Mouse (Mus musculus) E14TG2a.4 (cell line): ENCODE measurements at regions not wholly inside any gene's neighbourhood (a gene's known extent, or its start where the extent isn't known, plus 50 kb on each side); places are given as distances from the start of the nearest gene placed in this dataset.

Source experiments
- H3K27me3 ChIP-seq: 2 replicates; pipeline ENCODE4 v1.6.1; 2014; ENCODE audit warnings: low read length, control low read depth; ENCODE audit not compliant: insufficient read depth
- H3K36me3 ChIP-seq: 2 replicates; pipeline ENCODE4 v1.6.1; 2014; ENCODE audit warnings: low read length, control low read depth; ENCODE audit not compliant: insufficient read depth
- H3K4me1 ChIP-seq: replicated peaks from 2 replicates; pipeline ENCODE4 v1.6.1; 2014; ENCODE audit warnings: low read depth, low read length, control low read depth
- H3K4me3 ChIP-seq: replicated peaks from 2 replicates; pipeline ENCODE4 v1.5.1; 2014; ENCODE audit warnings: mild to moderate bottlenecking, low read length
- H3K9me3 ChIP-seq: 2 replicates; pipeline ENCODE4 v1.6.1; 2014; ENCODE audit warnings: low read length, control low read depth
- CTCF ChIP-seq: conservative IDR thresholded peaks from 2 replicates; pipeline ENCODE4 v1.5.1; 2014; ENCODE audit warnings: low read length
- NANOG ChIP-seq: IDR thresholded peaks from 2 replicates; pipeline ENCODE4 v1.6.1; 2014; ENCODE audit warnings: borderline replicate concordance, low read length, mixed read lengths
- POU5F1 ChIP-seq: IDR thresholded peaks from 2 replicates; pipeline ENCODE4 v1.6.1; 2014; ENCODE audit warnings: low read length, borderline replicate concordance

DNA sequence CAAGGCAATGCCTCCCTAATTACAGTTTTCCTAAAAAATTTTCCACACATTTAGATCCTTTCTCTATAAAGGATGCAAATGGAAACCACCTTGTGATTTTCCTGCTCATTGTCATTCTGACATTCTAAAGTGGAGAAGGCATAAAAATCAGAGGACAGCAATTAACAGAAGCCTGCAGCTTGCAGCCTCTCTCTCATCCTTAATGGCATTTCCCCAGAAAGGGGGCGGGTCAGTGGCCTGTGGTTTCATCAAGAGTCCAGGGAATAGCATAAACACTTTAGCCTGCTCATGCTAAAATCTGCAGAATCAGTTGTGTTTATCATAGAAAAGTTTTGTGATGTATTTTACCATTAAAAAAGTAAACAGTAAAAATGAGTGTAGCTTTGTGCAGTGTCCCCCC, 117.3 kb downstream of the Klf6 start:
- H3K4me3 ChIP-seq = no peak overlapping the region
- TF ChIP-seq POU5F1 = no peak
- TF ChIP-seq CTCF = no peak
- no peak for TF ChIP-seq NANOG
- no peaks in the 10 kb centered on the region for H3K36me3 ChIP-seq
- no peaks in the 10 kb centered on the region for H3K9me3 ChIP-seq
- no peaks in the 10 kb centered on the region for H3K27me3 ChIP-seq
- peaks cover 51% of the 10 kb centered on the region for H3K4me1 ChIP-seq

DNA sequence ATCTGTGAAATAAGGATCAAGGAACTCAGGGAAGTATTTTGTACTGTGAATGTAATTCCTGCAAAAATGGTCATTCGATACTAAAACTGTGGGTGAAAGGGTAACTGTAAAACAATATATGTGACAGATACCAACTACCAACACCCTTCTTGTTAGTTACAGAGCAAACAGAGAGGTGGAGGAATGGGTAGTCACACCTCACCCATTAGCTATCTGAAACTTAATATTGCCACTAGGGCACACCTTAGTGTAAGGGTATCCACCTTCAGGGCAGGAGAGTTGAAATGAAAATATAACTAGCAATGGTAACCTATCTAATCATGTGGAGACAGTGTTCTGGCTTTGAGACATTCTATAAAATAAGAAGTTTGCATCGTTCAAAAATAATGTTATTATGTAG, 126.2 kb downstream of the Klf6 start:
- no peaks in the 10 kb centered on the region for H3K27me3 ChIP-seq
- H3K4me3 ChIP-seq = no peak overlapping the region
- H3K9me3 ChIP-seq = peaks cover 4% of the 10 kb centered on the region; the same call in 1 of the 2 replicates
- no peaks in the 10 kb centered on the region for H3K36me3 ChIP-seq
- TF ChIP-seq NANOG = no peak
- TF ChIP-seq POU5F1 = no peak
- no peak for TF ChIP-seq CTCF
- peaks cover 8% of the 10 kb centered on the region for H3K4me1 ChIP-seq

DNA sequence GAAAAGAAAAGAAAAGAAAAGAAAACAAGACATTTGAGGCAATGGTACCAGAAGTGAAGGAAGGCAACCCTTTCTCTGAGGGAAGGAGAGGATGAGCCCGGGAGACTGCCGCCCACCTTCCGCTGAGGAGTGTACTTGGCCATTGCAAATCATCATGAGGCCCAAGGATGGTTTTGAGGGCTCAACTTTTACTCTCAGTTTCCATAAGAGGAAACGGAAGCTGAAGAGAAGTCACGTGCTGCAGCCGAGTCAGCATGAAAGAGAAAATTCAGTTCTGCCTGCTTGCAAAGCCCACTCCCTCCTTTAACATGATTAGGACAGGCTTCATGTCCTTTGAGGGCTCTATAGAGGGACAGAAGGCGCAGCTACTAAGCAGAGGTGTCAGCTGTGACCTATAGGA, 127.1 kb downstream of the Klf6 start:
- Histone ChIP-seq H3K4me3 (no peak overlapping the region), H3K9me3 (peaks cover 4% of the 10 kb centered on the region; the same call in 1 of the 2 replicates), H3K4me1 (peaks cover 8% of the 10 kb centered on the region), H3K36me3 (no peaks in the 10 kb centered on the region), H3K27me3 (no peaks in the 10 kb centered on the region)
- no peak for TF ChIP-seq CTCF
- TF ChIP-seq NANOG = no peak
- no peak for TF ChIP-seq POU5F1

DNA sequence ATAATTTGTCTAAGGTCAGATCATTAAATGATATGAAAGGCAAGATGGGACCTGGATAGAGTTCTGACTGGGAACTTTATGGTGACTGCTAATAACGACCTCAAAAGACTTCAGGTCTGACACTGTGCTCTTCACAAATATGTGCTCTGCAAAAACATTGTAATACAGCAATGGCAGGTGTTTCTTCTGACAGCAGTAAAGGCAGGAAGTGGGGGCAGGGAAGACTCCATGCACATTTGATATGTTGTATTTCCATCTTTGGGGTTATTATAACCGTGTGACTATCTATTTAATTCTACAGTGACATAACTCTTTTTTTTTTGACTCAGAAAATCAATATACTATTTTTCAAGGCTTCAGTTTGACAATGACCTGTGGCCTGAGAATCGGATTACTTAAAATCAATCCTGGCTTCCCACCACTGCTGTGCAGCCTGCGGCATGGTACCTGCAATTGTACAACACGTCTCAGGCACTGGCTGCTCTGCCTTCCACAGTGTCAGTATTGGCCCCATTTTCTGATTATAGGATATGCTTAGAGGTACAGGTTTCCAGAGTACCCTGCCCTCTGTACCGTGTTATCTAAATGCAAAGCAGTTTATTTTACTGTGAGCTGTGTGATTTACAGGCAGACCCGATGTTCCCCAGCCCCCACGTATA, 139.4 kb downstream of the Klf6 start:
- Histone ChIP-seq H3K4me3 (no peak overlapping the region), H3K36me3 (no peaks in the 10 kb centered on the region), H3K4me1 (no peaks in the 10 kb centered on the region), H3K9me3 (no peaks in the 10 kb centered on the region), H3K27me3 (no peaks in the 10 kb centered on the region)
- no peak for TF ChIP-seq NANOG
- no peak for TF ChIP-seq CTCF
- TF ChIP-seq POU5F1 = no peak

DNA sequence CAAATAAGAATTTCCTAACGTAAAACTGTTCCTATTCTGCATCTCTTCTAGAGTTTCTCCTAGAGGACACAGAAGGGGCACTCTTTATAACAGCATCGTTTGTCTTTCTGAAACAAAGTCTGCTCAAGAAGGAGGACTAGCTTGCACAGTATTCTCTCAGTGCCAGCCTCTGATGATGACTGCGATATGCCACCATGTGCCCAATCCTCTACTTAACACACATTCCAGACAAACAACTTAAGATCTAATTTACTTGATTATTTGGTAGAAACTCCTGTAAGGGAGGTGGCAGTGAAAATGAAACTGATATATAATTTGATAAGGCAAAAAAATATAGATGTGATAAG, 139.9 kb downstream of the Klf6 start:
- H3K9me3 ChIP-seq = no peaks in the 10 kb centered on the region
- H3K36me3 ChIP-seq = no peaks in the 10 kb centered on the region
- TF ChIP-seq NANOG = no peak
- TF ChIP-seq POU5F1 = no peak
- TF ChIP-seq CTCF = no peak
- no peaks in the 10 kb centered on the region for H3K4me1 ChIP-seq
- no peaks in the 10 kb centered on the region for H3K27me3 ChIP-seq
- H3K4me3 ChIP-seq = no peak overlapping the region

DNA sequence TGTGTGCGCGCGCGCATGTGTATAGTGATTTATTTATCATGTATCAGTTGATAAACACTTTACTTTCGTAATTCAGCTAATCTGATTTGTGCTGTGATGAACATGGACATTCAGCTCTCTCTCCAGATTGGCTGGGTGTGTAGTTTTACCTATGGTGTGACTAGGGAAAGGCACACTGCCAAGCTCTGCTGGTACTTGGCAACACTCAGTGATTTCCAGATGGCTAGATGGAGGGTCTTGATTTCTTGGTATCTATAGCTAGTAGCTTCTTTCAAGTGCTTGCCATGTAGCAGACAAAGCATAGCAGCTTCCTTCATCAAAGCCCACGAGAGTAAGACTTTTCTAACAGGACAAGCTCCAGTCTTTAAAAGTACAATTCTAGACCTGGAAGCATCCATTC, 144.6 kb downstream of the Klf6 start:
- H3K9me3 ChIP-seq = peaks cover 16% of the 10 kb centered on the region
- no peak for TF ChIP-seq NANOG
- TF ChIP-seq CTCF = no peak
- no peak for TF ChIP-seq POU5F1
- H3K4me3 ChIP-seq = no peak overlapping the region
- H3K27me3 ChIP-seq = no peaks in the 10 kb centered on the region
- H3K36me3 ChIP-seq = no peaks in the 10 kb centered on the region
- no peaks in the 10 kb centered on the region for H3K4me1 ChIP-seq

DNA sequence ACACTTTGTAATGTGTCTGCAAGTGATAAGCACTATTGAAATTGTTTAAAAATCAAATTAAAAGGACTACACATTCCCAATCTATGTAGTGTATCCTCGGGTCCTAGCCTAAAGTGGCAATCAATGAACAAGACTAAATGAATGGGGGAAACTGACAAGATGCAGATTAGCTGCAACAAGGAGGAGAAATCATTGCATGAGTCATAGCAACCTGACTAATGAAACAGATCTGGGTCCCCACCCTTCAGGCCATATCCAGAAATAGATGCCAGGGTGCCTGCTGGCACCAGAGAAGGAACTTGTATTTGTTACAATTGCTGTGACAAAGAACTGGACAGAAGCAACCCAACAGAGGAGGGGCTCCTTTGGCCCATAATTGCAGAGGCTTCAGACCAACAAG, 148.4 kb downstream of the Klf6 start:
- H3K27me3 ChIP-seq = no peaks in the 10 kb centered on the region
- H3K4me1 ChIP-seq = no peaks in the 10 kb centered on the region
- TF ChIP-seq POU5F1 (no peak), NANOG (no peak), CTCF (no peak)
- peaks cover 16% of the 10 kb centered on the region for H3K9me3 ChIP-seq
- H3K36me3 ChIP-seq = no peaks in the 10 kb centered on the region
- H3K4me3 ChIP-seq = no peak overlapping the region

DNA sequence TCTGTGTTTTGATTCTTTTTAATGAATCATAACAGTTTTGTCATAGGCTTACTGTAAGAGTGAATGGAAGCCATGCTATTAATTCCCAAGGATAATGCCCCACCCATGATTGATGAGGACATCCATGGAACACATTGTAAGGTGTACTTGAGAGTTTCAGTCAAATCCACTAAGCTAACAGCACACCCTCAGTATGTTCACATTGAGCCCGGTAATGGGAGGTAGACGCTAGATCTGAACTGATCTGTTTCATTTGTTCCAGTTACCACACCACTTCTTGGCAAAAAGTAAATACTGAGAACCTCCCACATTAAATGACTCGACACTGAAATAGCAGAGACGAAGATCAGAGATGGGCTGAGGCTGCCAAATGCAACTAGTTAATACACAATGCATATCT, 165.9 kb downstream of the Klf6 start:
- no peak overlapping the region for H3K4me3 ChIP-seq
- H3K36me3 ChIP-seq = no peaks in the 10 kb centered on the region
- no peaks in the 10 kb centered on the region for H3K4me1 ChIP-seq
- no peaks in the 10 kb centered on the region for H3K27me3 ChIP-seq
- peaks cover 2% of the 10 kb centered on the region; the same call in 1 of the 2 replicates for H3K9me3 ChIP-seq
- TF ChIP-seq CTCF = no peak
- no peak for TF ChIP-seq NANOG
- TF ChIP-seq POU5F1 = no peak

DNA sequence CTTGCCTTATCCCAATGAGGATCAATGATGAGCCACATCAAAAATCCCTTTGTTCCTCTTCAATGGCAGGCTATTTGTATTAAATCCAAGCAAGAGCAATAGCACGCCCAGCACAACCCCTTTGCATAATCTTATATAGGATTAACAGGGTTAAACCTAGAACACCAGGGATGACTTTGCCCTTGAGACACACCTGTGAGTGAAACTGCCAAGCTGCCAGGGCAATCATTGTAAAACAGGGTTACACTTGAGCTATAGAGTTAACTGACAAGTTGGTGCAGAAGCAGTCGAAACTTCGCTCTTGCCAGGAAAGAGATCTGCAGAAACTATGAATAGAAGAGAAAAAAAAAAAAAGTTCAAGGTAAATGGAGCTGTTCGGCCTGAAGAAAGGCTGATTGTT, 167.6 kb downstream of the Klf6 start:
- Histone ChIP-seq H3K4me3 (no peak overlapping the region), H3K36me3 (no peaks in the 10 kb centered on the region), H3K27me3 (no peaks in the 10 kb centered on the region), H3K9me3 (no peaks in the 10 kb centered on the region; the same call in 1 of the 2 replicates), H3K4me1 (no peaks in the 10 kb centered on the region)
- TF ChIP-seq NANOG (no peak), CTCF (no peak), POU5F1 (no peak)
